Mouse (Mus musculus) intestine, embryonic 14.5 days (tissue): ENCODE results near the gene Galnt4. TPM values are rescaled to one million over a fixed set of nuclear protein-coding genes. Genes with fewer than 3 reads are reported as not detected.

Source experiments
- ATAC-seq: fragments of 200-750 bp; cut with Nextera tagmentation; replicated peaks from 2 replicates; pipeline ENCODE4 v1.8.0; 2017; ENCODE audit warnings: low read depth, moderate number of reproducible peaks, moderate TSS enrichment, moderate library complexity; ENCODE audit not compliant: low FRiP score, low TSS enrichment
- DNase-seq: peaks from one replicate; pipeline ENCODE4 v3.0.0-alpha.2; 2018; ENCODE audit warnings: low spot score
- H3K27ac ChIP-seq: fragments of 300-500 bp; sonication (generic); 2 replicates; pipeline ENCODE4 v1.5.1; 2014; ENCODE audit warnings: low read depth, mild to moderate bottlenecking, control low read depth
- H3K27me3 ChIP-seq: fragments of 300-500 bp; sonication (generic); replicated peaks from 2 replicates; pipeline ENCODE4 v1.6.1; 2014; ENCODE audit warnings: low read length, control low read depth; ENCODE audit not compliant: control insufficient read depth, insufficient read depth
- H3K36me3 ChIP-seq: fragments of 300-500 bp; sonication (generic); 2 replicates; pipeline ENCODE4 v1.6.1; 2014; ENCODE audit warnings: low read length, control low read depth; ENCODE audit not compliant: control insufficient read depth, insufficient read depth
- H3K4me1 ChIP-seq: fragments of 300-500 bp; sonication (generic); replicated peaks from 2 replicates; pipeline ENCODE4 v1.6.1; 2014; ENCODE audit warnings: low read length, control low read depth, mixed read lengths; ENCODE audit not compliant: control insufficient read depth, insufficient read depth
- H3K4me2 ChIP-seq: fragments of 300-500 bp; sonication (generic); 2 replicates; pipeline ENCODE4 v1.6.1; 2014; ENCODE audit warnings: low read length
- H3K4me3 ChIP-seq: fragments of 300-500 bp; sonication (generic); 2 replicates; pipeline ENCODE4 v1.5.1; 2014; ENCODE audit warnings: low read depth, low read length, control low read depth, mixed read lengths
- H3K9ac ChIP-seq: fragments of 300-500 bp; sonication (generic); 2 replicates; pipeline ENCODE4 v1.6.1; 2014; ENCODE audit warnings: mild to moderate bottlenecking, low read length
- H3K9me3 ChIP-seq: fragments of 300-500 bp; sonication (generic); 2 replicates; pipeline ENCODE4 v1.6.1; 2016; ENCODE audit warnings: low read length, control low read depth; ENCODE audit not compliant: control insufficient read depth
- WGBS: fragments of 180-500 bp; shearing (Covaris S2); extraction: QIAGEN DNeasy Blood & Tissue Kit; methylation state at CpG from one replicate; pipeline ENCODE4 v1.1.7; 2014; 5-methylcytosine and 5-hydroxymethylcytosine counted together
- polyA plus RNA-seq: library from polyadenylated mRNA; unstranded; fragments of >200 nt; fragmentation: Nextera tagmentation; extraction: Ambion mirVana; gene quantifications from 2 replicates; pipeline ENCODE4 v1.2.1, GENCODE M21; 2014

Galnt4 gene
- polyA plus RNA-seq, 1 experiment from 2014 or later = 24.2 TPM

GRCm38 (mm10) chr10:99117876-99118275 is 9.9 kb downstream of the Galnt4 start:
- Histone ChIP-seq H3K27me3 (no peaks in the 10 kb centered on the region), H3K27ac (peak overlapping the region; percentile 69), H3K9me3 (no peaks in the 10 kb centered on the region), H3K4me3 (no peak overlapping the region), H3K9ac (no peak overlapping the region), H3K4me2 (peak overlapping the region; percentile 25; the same call in 1 of the 2 replicates), H3K4me1 (peaks cover 41% of the 10 kb centered on the region), H3K36me3 (no peaks in the 10 kb centered on the region)
- ATAC-seq (no peak; the same call in 1 of the 2 replicates), DNase-seq (peak; percentile 64)
- 42% methylated on average over 10 of the region's 10 CpGs for WGBS

DNA sequence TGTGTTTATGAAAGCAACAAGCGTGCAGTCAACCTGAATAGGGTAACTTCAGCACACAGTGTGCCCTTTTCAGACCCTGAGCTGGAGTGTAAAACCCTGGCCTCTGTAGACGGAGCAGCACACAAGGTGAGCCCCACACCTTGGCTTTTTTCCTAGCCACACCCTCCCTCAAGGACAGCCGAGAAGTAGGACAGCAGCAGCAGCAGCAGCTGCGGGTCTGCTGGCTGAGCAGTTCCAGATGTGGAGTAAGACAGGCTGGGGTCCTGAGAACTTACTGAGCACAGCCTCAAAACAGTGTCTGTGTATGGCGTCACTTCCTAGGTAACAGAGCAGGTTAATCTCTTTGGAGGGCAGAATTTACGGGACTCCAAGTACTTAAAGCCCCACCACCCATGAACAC is 10.7 kb downstream of the Galnt4 start:
- Histone ChIP-seq H3K4me3 (no peak overlapping the region), H3K36me3 (no peaks in the 10 kb centered on the region), H3K27ac (peak overlapping the region; percentile 69), H3K27me3 (no peaks in the 10 kb centered on the region), H3K9me3 (no peaks in the 10 kb centered on the region), H3K4me2 (peak overlapping the region; percentile 12; the same call in 1 of the 2 replicates), H3K9ac (0 out of 2 replicates have a peak overlapping the region, but pooled peaks have one; percentile 3), H3K4me1 (peaks cover 39% of the 10 kb centered on the region)
- DNase-seq (no peak), ATAC-seq (peak; percentile 54)
- 25% methylated on average over 6 of the region's 6 CpGs for WGBS

- Histone ChIP-seq H3K9ac (no peak overlapping the region), H3K4me2 (no peak overlapping the region), H3K36me3 (no peaks in the 10 kb centered on the region), H3K9me3 (no peaks in the 10 kb centered on the region), H3K27me3 (no peaks in the 10 kb centered on the region), H3K4me3 (no peak overlapping the region), H3K4me1 (peaks cover 35% of the 10 kb centered on the region), H3K27ac (no peak overlapping the region)
- DNase-seq (no peak), ATAC-seq (no peak)
- 90% methylated on average over 4 of the region's 4 CpGs for WGBS
Measured at GRCm38 (mm10) chr10:99119471-99119870, 11.5 kb downstream of the Galnt4 start.

- ATAC-seq (no peak), DNase-seq (no peak)
- H3K9me3 ChIP-seq = no peaks in the 10 kb centered on the region
- H3K4me1 ChIP-seq = no peaks in the 10 kb centered on the region
- H3K4me2 ChIP-seq = no peak within 1 kb of the TSS
- H3K4me3 ChIP-seq = no peak within 1 kb of the TSS
- no peak within 1 kb of the TSS for H3K27ac ChIP-seq
- 83% methylated on average over 4 of the region's 4 CpGs for WGBS
- H3K27me3 ChIP-seq = no peaks in the 10 kb centered on the region
- no peak within 1 kb of the TSS for H3K9ac ChIP-seq
- H3K36me3 ChIP-seq = 0 out of 2 replicates have a peak, but pooled peaks cover 7% of the 10 kb centered on the region
Measured at GRCm38 (mm10) chr10:99126225-99126624, 18.3 kb downstream of the Galnt4 start, which contains the start of gene Phxr2. Gene Phxr2, minus strand, starts transcription at chr10:99126325.

DNA sequence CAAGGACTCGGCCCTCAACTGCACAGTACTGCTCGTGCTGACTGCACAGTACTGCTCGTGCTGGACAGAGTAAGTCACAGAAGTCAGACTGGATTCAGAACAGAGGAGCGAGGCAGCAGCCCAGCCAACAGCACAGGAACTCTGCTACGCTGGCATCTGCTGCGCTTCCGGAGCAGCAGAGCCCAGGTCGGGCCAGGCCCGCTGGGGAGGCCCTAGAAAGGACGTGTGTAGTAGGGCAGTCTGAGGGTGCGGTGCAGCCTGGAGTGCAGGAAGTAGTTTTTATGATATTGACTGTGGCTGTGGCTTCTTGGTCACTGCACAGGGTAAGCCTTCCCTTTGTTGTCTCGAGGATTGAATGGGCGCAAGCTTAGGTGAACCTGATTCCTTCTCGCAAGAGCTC is 19.0 kb downstream of the Galnt4 start:
- H3K4me2 ChIP-seq = no peak overlapping the region
- DNase-seq = peak; percentile 50
- WGBS = 73% methylated on average over 14 of the region's 14 CpGs
- ATAC-seq = peak; percentile 54
- H3K36me3 ChIP-seq = 0 out of 2 replicates have a peak, but pooled peaks cover 7% of the 10 kb centered on the region
- H3K4me1 ChIP-seq = no peaks in the 10 kb centered on the region
- H3K9me3 ChIP-seq = no peaks in the 10 kb centered on the region
- no peak overlapping the region for H3K4me3 ChIP-seq
- no peak overlapping the region for H3K9ac ChIP-seq
- no peak overlapping the region for H3K27ac ChIP-seq
- no peaks in the 10 kb centered on the region for H3K27me3 ChIP-seq

DNA sequence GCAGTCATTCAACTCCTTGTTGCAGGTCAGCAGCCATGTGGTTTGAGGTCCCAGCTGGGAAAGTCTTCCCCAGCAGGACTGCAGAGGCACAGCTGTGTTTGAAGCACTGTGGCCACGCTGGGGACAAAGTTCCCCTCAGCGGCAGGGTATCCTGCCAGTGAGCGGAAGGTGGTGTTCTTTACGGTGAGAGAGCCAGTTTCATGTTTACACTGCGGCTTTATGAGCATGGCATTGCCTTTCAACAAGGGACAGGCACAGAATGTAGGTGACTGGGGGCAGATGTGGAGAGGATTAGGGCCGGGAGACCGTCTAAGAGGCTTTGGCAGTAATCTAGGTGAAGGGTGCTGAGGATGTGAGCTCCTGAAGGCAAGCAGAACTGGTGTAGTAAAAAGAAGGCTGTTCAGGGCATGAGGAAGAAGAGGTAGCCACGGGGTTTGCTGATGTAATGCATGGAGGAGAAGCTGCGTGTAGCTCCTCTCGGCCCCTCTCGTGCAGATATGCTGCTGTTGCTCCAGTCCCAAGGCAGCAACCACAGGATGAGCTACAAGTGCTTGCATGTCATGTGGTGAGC is 19.8 kb downstream of the Galnt4 start:
- WGBS = 68% methylated on average over 11 of the region's 11 CpGs
- H3K27ac ChIP-seq = 0 out of 2 replicates have a peak overlapping the region, but pooled peaks have one; percentile 22
- peak; percentile 47; the same call in 1 of the 2 replicates for ATAC-seq
- no peaks in the 10 kb centered on the region for H3K9me3 ChIP-seq
- no peaks in the 10 kb centered on the region for H3K27me3 ChIP-seq
- H3K9ac ChIP-seq = no peak overlapping the region
- no peaks in the 10 kb centered on the region for H3K4me1 ChIP-seq
- H3K36me3 ChIP-seq = 0 out of 2 replicates have a peak, but pooled peaks cover 11% of the 10 kb centered on the region
- H3K4me2 ChIP-seq = no peak overlapping the region
- DNase-seq = peak; percentile 59
- no peak overlapping the region for H3K4me3 ChIP-seq

- no peak overlapping the region for H3K4me2 ChIP-seq
- H3K4me1 ChIP-seq = no peaks in the 10 kb centered on the region
- H3K4me3 ChIP-seq = no peak overlapping the region
- H3K27ac ChIP-seq = no peak overlapping the region
- no peaks in the 10 kb centered on the region for H3K9me3 ChIP-seq
- peaks cover 16% of the 10 kb centered on the region; the same call in 1 of the 2 replicates for H3K36me3 ChIP-seq
- no peaks in the 10 kb centered on the region for H3K27me3 ChIP-seq
- ATAC-seq (no peak), DNase-seq (no peak)
- no peak overlapping the region for H3K9ac ChIP-seq
- WGBS = 53% methylated on average over 6 of the region's 6 CpGs
Measured at GRCm38 (mm10) chr10:99130611-99131010, 22.7 kb downstream of the Galnt4 start.

DNA sequence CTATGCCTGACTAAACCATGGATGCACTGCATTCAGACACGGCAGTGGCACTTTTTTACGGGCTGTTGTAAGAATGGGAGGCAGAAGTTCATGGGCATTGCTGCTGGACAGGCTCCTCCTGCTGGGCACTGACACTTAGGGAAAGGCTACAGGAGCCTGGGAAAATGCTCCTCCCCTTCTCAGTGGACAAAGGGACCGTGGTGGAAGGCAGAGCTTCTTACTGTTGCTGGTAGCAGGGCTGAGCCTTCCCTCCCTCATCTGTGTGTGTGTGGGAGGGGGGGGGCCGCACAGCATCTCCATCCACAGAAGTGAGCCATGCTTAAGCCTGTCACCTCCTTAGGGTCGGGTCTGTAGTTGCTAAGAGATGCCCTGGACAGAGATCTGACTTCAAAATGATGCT is 23.3 kb downstream of the Galnt4 start:
- Histone ChIP-seq H3K4me3 (no peak overlapping the region), H3K36me3 (peaks cover 13% of the 10 kb centered on the region; the same call in 1 of the 2 replicates), H3K9me3 (no peaks in the 10 kb centered on the region), H3K9ac (no peak overlapping the region), H3K4me2 (no peak overlapping the region), H3K4me1 (no peaks in the 10 kb centered on the region), H3K27ac (no peak overlapping the region), H3K27me3 (no peaks in the 10 kb centered on the region)
- ATAC-seq = no peak
- DNase-seq = peak; percentile 32
- WGBS = 75% methylated on average over 5 of the region's 5 CpGs

- WGBS = 61% methylated on average over 6 of the region's 6 CpGs
- ATAC-seq (no peak), DNase-seq (peak; percentile 50)
- peaks cover 13% of the 10 kb centered on the region; the same call in 1 of the 2 replicates for H3K36me3 ChIP-seq
- H3K4me2 ChIP-seq = no peak overlapping the region
- no peak overlapping the region for H3K27ac ChIP-seq
- no peaks in the 10 kb centered on the region for H3K27me3 ChIP-seq
- H3K4me1 ChIP-seq = no peaks in the 10 kb centered on the region
- H3K9me3 ChIP-seq = no peaks in the 10 kb centered on the region
- H3K9ac ChIP-seq = no peak overlapping the region
- H3K4me3 ChIP-seq = no peak overlapping the region
Measured at GRCm38 (mm10) chr10:99132189-99132588, 24.2 kb downstream of the Galnt4 start.
